Mouse (Mus musculus) limb, embryonic 10.5 days (tissue): Measurements from ENCODE around the gene Rnf208. TPM values are rescaled to one million over a fixed set of nuclear protein-coding genes. Genes with fewer than 3 reads are reported as not detected.
A peak's percentile ranks its signal among the peaks of the same experiment; 100 is the strongest.

Experiments used
- DNase-seq: peaks from one replicate; pipeline ENCODE4 v3.0.0-alpha.2; 2017; ENCODE audit warnings: low spot score
- H3K27ac ChIP-seq: fragments of 300-500 bp; sonication (generic); 2 replicates; pipeline ENCODE4 v1.5.1; 2016; ENCODE audit warnings: mild to moderate bottlenecking
- H3K27me3 ChIP-seq: fragments of 300-500 bp; sonication (generic); 2 replicates; pipeline ENCODE4 v1.6.1; 2016; ENCODE audit warnings: low read depth, mild to moderate bottlenecking; ENCODE audit not compliant: poor library complexity, severe bottlenecking
- H3K36me3 ChIP-seq: fragments of 300-500 bp; sonication (generic); 2 replicates; pipeline ENCODE4 v1.6.1; 2016; ENCODE audit warnings: mild to moderate bottlenecking, moderate library complexity
- H3K4me1 ChIP-seq: fragments of 300-500 bp; sonication (generic); 2 replicates; pipeline ENCODE4 v1.6.1; 2016
- H3K4me3 ChIP-seq: fragments of 300-500 bp; sonication (generic); 2 replicates; pipeline ENCODE4 v1.5.1; 2016; ENCODE audit warnings: mild to moderate bottlenecking, moderate library complexity
- H3K9me3 ChIP-seq: fragments of 300-500 bp; sonication (generic); replicated peaks from 2 replicates; pipeline ENCODE4 v1.6.1; 2016; ENCODE audit warnings: mild to moderate bottlenecking
- WGBS: fragments of 180-500 bp; shearing (Covaris S2); methylation state at CpG from one replicate; pipeline ENCODE4 v1.1.7; 2016; 5-methylcytosine and 5-hydroxymethylcytosine counted together
- polyA plus RNA-seq: library from polyadenylated mRNA; unstranded; fragments of >200 nt; fragmentation: Nextera tagmentation; extraction: Ambion mirVana; gene quantifications from 2 replicates; pipeline ENCODE4 v1.2.1, GENCODE M21; 2016

Rnf208 gene
- polyA plus RNA-seq, 1 experiment from 2014 or later: 5.7 TPM

- Histone ChIP-seq H3K4me3 (peak within 1 kb of the TSS; percentile 84), H3K4me1 (peaks cover 18% of the 10 kb centered on the region), H3K36me3 (peaks cover 34% of the 10 kb centered on the region), H3K27ac (peak within 1 kb of the TSS; percentile 96), H3K9me3 (no peaks in the 10 kb centered on the region), H3K27me3 (peaks cover 22% of the 10 kb centered on the region)
- peak; percentile 94 for DNase-seq
- WGBS: under 1% methylated on average over 44 of the region's 44 CpGs
Measured at GRCm38 (mm10) chr2:25211121-25211670, 30.9 kb upstream of the Rnf208 start, which contains the start of gene Nelfb. Gene Nelfb (minus strand): TSS chr2:25211489.

- peaks cover 18% of the 10 kb centered on the region for H3K4me1 ChIP-seq
- DNase-seq: no peak
- no peaks in the 10 kb centered on the region for H3K9me3 ChIP-seq
- no peak overlapping the region for H3K27ac ChIP-seq
- WGBS: 63% methylated on average over 23 of the region's 23 CpGs
- H3K4me3 ChIP-seq: no peak overlapping the region
- peaks cover 22% of the 10 kb centered on the region for H3K27me3 ChIP-seq
- H3K36me3 ChIP-seq: peaks cover 13% of the 10 kb centered on the region
Measured at GRCm38 (mm10) chr2:25213266-25213865, 28.7 kb upstream of the Rnf208 start.

GRCm38 (mm10) chr2:25214444-25214843 lies 27.6 kb upstream of the Rnf208 start, which contains the start of gene Stpg3:
Gene Stpg3 (minus strand): TSS chr2:25214637.
- H3K9me3 ChIP-seq: no peaks in the 10 kb centered on the region
- 78% methylated on average over 3 of the region's 3 CpGs for WGBS
- no peak within 1 kb of the TSS for H3K4me3 ChIP-seq
- H3K27me3 ChIP-seq: peaks cover 22% of the 10 kb centered on the region
- H3K27ac ChIP-seq: no peak within 1 kb of the TSS
- no peak for DNase-seq
- peaks cover 3% of the 10 kb centered on the region; the same call in 1 of the 2 replicates for H3K36me3 ChIP-seq
- H3K4me1 ChIP-seq: peaks cover 18% of the 10 kb centered on the region

- WGBS: 66% methylated on average over 2 of the region's 2 CpGs
- Histone ChIP-seq H3K9me3 (no peaks in the 10 kb centered on the region), H3K27me3 (peaks cover 21% of the 10 kb centered on the region), H3K36me3 (peaks cover 14% of the 10 kb centered on the region), H3K4me1 (no peaks in the 10 kb centered on the region), H3K27ac (no peak overlapping the region), H3K4me3 (no peak overlapping the region)
- no peak for DNase-seq
Measured at GRCm38 (mm10) chr2:25217666-25218065, 24.4 kb upstream of the Rnf208 start.

- Histone ChIP-seq H3K9me3 (no peaks in the 10 kb centered on the region), H3K36me3 (peaks cover 22% of the 10 kb centered on the region), H3K27ac (no peak within 1 kb of the TSS), H3K27me3 (peaks cover 13% of the 10 kb centered on the region), H3K4me1 (peaks cover 4% of the 10 kb centered on the region), H3K4me3 (no peak within 1 kb of the TSS)
- no peak for DNase-seq
Measured at GRCm38 (mm10) chr2:25218445-25218844, 23.6 kb upstream of the Rnf208 start, which contains the start of gene Fam166a. Gene Fam166a (plus strand): TSS chr2:25218745.

DNA sequence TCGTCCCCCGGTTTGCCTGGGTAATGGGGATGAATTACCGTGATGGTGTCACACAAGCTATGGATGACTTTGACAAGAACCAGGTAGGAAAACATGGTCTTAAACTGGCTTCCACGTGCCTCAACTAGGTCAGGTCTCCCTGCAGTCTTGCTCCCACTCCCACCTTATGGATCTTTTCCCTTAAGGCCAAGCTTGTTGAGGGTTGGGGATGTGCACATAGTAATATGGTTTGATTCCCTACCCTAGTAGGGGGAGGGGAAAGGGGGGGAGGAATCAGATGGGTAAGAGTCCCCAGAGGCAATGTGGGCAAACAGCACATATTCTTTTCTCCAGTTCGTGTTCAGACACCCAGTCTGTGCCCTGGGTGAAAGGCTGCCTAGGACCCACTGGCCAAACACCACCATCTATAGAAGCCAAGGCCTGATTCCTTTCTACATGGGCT lies 20.7 kb upstream of the Rnf208 start:
- H3K27me3 ChIP-seq: no peaks in the 10 kb centered on the region
- no peak overlapping the region for H3K4me3 ChIP-seq
- WGBS: 66% methylated on average over 5 of the region's 5 CpGs
- H3K4me1 ChIP-seq: peaks cover 17% of the 10 kb centered on the region
- no peak overlapping the region for H3K27ac ChIP-seq
- no peak for DNase-seq
- peaks cover 24% of the 10 kb centered on the region for H3K36me3 ChIP-seq
- no peaks in the 10 kb centered on the region for H3K9me3 ChIP-seq

GRCm38 (mm10) chr2:25223681-25224491 lies 18.2 kb upstream of the Rnf208 start:
- H3K27me3 ChIP-seq: no peaks in the 10 kb centered on the region
- no peak for DNase-seq
- H3K9me3 ChIP-seq: no peaks in the 10 kb centered on the region
- peak overlapping the region; percentile 75 for H3K4me3 ChIP-seq
- H3K36me3 ChIP-seq: peaks cover 24% of the 10 kb centered on the region
- WGBS: 1% methylated on average over 53 of the region's 53 CpGs
- H3K4me1 ChIP-seq: peaks cover 31% of the 10 kb centered on the region
- H3K27ac ChIP-seq: peak overlapping the region; percentile 90

DNA sequence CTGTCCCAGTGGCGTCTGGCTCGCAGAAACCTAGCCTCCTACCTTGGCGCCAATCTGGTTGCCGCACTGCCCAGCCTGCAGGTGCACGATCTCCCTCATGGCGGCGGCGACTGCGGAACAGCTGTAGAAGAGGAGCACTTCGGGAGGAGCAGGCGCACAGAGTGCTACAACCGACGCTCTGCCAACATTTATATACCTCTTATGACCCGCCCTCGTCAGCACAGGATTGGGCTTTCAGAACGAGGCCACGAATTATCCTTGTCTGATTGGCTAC lies 17.6 kb upstream of the Rnf208 start, which contains the start of gene Tubb4b:
TSS of gene Tubb4b (minus strand) at position 211 of the 274 bp plus-strand sequence.
- 0% methylated on average over 17 of the region's 17 CpGs for WGBS
- peak within 1 kb of the TSS; percentile 75 for H3K4me3 ChIP-seq

DNA sequence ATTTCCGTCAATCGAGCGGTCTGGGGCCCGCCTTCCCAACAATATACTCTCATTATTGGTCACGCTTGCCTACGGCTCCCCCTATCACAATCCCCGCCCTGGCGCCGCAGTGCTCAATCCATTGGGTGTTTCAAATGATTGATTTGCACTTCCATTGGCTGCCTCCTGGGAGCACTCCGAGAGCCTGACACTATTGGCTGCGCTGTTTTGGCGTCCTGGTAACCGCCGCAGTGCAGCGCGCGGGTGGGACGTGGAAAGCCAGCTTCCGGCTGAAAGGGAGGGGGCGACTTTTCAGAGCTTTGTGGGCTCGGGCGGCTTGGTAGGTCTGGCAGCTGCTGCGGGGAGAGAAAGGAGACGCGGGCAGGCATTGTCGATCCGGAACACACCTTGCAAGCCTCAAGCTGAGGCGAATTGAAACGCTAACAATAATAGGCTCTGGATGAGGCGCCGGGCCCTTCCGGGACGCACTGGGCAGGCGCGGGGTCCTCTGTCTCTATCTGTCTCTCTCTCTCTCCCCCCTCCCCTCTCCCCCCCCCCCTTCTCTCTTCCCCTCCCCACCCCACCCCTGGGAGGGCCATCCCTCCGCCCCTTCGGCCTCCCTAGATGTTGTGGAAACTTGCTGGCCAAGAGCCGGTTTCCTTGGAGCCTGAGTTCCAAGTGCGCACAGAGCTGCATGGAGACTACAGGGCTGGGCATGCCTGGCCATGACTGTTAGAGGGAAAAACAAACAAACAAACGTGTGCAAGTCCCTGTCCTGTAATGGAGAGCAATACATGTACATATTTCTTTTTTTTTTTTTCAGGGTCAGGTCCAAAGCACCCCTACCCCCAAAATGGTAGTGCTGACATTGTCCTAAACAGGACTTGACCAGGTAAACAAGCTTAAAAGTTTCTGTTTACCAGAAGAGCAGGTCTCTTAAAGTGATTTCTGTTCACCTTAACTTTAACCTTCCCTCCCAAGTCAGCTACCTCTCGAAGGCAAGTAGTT lies 17.0 kb upstream of the Rnf208 start:
- WGBS: 2% methylated on average over 41 of the region's 41 CpGs
- Histone ChIP-seq H3K36me3 (peaks cover 24% of the 10 kb centered on the region), H3K4me1 (peaks cover 34% of the 10 kb centered on the region), H3K9me3 (no peaks in the 10 kb centered on the region), H3K27ac (peak overlapping the region; percentile 95), H3K4me3 (peak overlapping the region; percentile 75), H3K27me3 (no peaks in the 10 kb centered on the region)
- peak; percentile 94 for DNase-seq

More for the DNA sequence above, 17.6 kb upstream of the Rnf208 start, which contains the start of gene Tubb4b:
- H3K27me3 ChIP-seq: no peaks in the 10 kb centered on the region
- H3K27ac ChIP-seq: peak within 1 kb of the TSS; percentile 95
- H3K4me1 ChIP-seq: peaks cover 34% of the 10 kb centered on the region
- peaks cover 24% of the 10 kb centered on the region for H3K36me3 ChIP-seq
- no peaks in the 10 kb centered on the region for H3K9me3 ChIP-seq
- DNase-seq: no peak

DNA sequence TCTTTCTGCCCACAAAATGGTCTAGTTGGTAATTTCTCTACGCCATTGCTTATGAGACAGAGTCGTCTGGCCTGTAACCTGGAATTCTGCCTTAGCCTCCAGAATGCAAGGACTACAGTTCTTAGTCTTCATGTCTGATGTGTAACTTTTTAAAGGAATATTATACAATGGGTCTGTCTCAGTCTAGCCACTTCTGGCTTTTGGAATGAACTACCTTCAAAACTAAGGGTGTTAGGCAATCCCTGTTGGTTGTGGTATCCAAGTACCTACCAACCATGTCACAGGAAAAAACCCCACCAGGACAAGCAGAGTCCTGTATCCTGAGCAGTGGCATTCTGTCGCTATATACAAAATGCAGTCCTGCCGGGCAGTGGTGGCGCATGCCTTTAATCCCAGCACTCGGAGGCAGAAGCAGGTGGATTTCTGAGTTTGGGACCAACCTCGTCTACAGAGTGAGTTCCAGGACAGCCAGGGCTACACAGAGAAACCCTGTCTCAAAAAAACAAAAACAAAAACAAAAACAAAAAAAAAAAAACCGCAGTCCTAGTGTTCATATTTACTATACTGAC lies 16.2 kb upstream of the Rnf208 start:
- Histone ChIP-seq H3K4me3 (peak overlapping the region; percentile 75), H3K27ac (peak overlapping the region; percentile 95)

GRCm38 (mm10) chr2:25226864-25227263 lies 15.2 kb upstream of the Rnf208 start:
- Histone ChIP-seq H3K36me3 (peaks cover 17% of the 10 kb centered on the region), H3K9me3 (no peaks in the 10 kb centered on the region), H3K27me3 (peaks cover 16% of the 10 kb centered on the region; the same call in 1 of the 2 replicates), H3K4me1 (peaks cover 34% of the 10 kb centered on the region), H3K4me3 (no peak overlapping the region), H3K27ac (peak overlapping the region; percentile 20; the same call in 1 of the 2 replicates)
- DNase-seq: no peak
- 83% methylated on average over 5 of the region's 5 CpGs for whole genome bisulfite sequencing

More for the DNA sequence above, 16.2 kb upstream of the Rnf208 start:
- H3K36me3 ChIP-seq: peaks cover 24% of the 10 kb centered on the region
- peaks cover 34% of the 10 kb centered on the region for H3K4me1 ChIP-seq
- peaks cover 7% of the 10 kb centered on the region; the same call in 1 of the 2 replicates for H3K27me3 ChIP-seq
- 83% methylated on average over 8 of the region's 8 CpGs for WGBS
- no peaks in the 10 kb centered on the region for H3K9me3 ChIP-seq
- DNase-seq: no peak

- 92% methylated on average over 4 of the region's 4 CpGs for WGBS
- Histone ChIP-seq H3K36me3 (peaks cover 11% of the 10 kb centered on the region), H3K4me3 (no peak overlapping the region), H3K27ac (0 out of 2 replicates have a peak overlapping the region, but pooled peaks have one; percentile 20), H3K27me3 (peaks cover 22% of the 10 kb centered on the region; the same call in 1 of the 2 replicates), H3K4me1 (peaks cover 34% of the 10 kb centered on the region), H3K9me3 (no peaks in the 10 kb centered on the region)
- DNase-seq: no peak
Measured at GRCm38 (mm10) chr2:25227406-25227805, 14.6 kb upstream of the Rnf208 start.
